Mouse (Mus musculus) lung, adult 2 months (tissue): ENCODE results near the gene Agtpbp1.

Experiments
- CTCF ChIP-seq: fragments of 200-500 bp; IDR thresholded peaks from 2 replicates; pipeline ENCODE4 v1.5.1; 2011; ENCODE audit warnings: mild to moderate bottlenecking, low read length, control low read depth; ENCODE audit not compliant: insufficient read depth
- POLR2A ChIP-seq: fragments of 200-500 bp; IDR thresholded peaks from 2 replicates; pipeline ENCODE4 v1.6.1; 2011; ENCODE audit warnings: low read depth, mild to moderate bottlenecking, control low read depth, low read length, borderline replicate concordance; ENCODE audit errors: extremely low read depth

GRCm38 (mm10) chr13:59518016-59518415 lies 67.0 kb downstream of the Agtpbp1 start:
- TF ChIP-seq CTCF (no peak), POLR2A (no peak)
